Mouse (Mus musculus) heart, postnatal 14 days (tissue): ENCODE data around the gene Ep400. TPM values are rescaled to one million over a fixed set of nuclear protein-coding genes. Genes with fewer than 3 reads are reported as not detected.

ENCODE experiments used
- microRNA-seq, 2 experiments: library from miRNA; unstranded; fragments of <30 nt; microRNA quantifications; one replicate each; pipeline ENCODE4 v1.2.0; 2021 to 2022
- total RNA-seq, 2 experiments: library from RNA; stranded (reverse); gene quantifications; 2 replicates each; pipeline ENCODE4 v1.2.3; 2021

Ep400 gene
- total RNA-seq, 2 experiments from 2014 or later = 46.6 TPM

Small RNA genes within 50 kb of the gene (microRNA-seq; reads per million reads assigned to microRNA genes)
- gene Mir7026 = 1.3 to 2.5 reads per million in 2 experiments

Other genes starting within 250 kb of the Ep400 start
- gene Galnt9, start 226.4 kb downstream of the Ep400 start, total RNA-seq = not detected
- 10 to 100 TPM; 12.6 to 13.3 TPM for gene Noc4l, start 117.3 kb downstream of the Ep400 start, total RNA-seq
- gene Ddx51, start 117.3 kb downstream of the Ep400 start, total RNA-seq = 1 to 10 TPM; 7.7 to 8.3 TPM
- 10 to 100 TPM; 15.3 to 15.4 TPM for gene Pus1, start 9.9 kb upstream of the Ep400 start, total RNA-seq
- gene Ulk1, start 39.4 kb upstream of the Ep400 start, total RNA-seq = 10 to 100 TPM; 76.1 to 76.9 TPM
- gene Hscb, start 69.1 kb upstream of the Ep400 start, total RNA-seq = 10 to 100 TPM; 16.4 to 20.7 TPM
- gene Chek2, start 69.3 kb upstream of the Ep400 start, total RNA-seq = 1 to 10 TPM; 4.0 to 5.2 TPM
- 10 to 100 TPM; 20.5 to 21.6 TPM for gene Ttc28, start 109.1 kb upstream of the Ep400 start, total RNA-seq